Mouse (Mus musculus): ENCODE results near the gene Safb. TPM values are rescaled to one million over a fixed set of nuclear protein-coding genes. Genes with fewer than 3 reads are reported as not detected.

The Safb gene
- 161 and 183 TPM in 2 replicates for polyA plus RNA-seq (2016; fragmentation: Nextera tagmentation; extraction: Ambion mirVana)

GRCm38 (mm10) chr17:56584257-56585130 is at the start of gene Safb, which contains the start of gene Safb2:
Gene Safb (plus strand): TSS chr17:56584825.
Gene Safb2 (minus strand): TSS chr17:56584585.
- DNase-seq (ENCODE audit: low spot score): peak; percentile 99
- peaks cover 74% of the 10 kb centered on the region for H3K36me3 ChIP-seq
- H3K27me3 ChIP-seq (ENCODE audit: low read depth, poor library complexity, severe bottlenecking): no peaks in the 10 kb centered on the region
- peak within 1 kb of the TSS; percentile 94 for H3K4me3 ChIP-seq
- no peaks in the 10 kb centered on the region for H3K9me3 ChIP-seq (replicated peaks)
- H3K27ac ChIP-seq: peak within 1 kb of the TSS; percentile 96
- WGBS: under 1% methylated on average over 99 of the region's 101 CpGs
- H3K4me1 ChIP-seq: peaks cover 45% of the 10 kb centered on the region

- H3K9me3 ChIP-seq (replicated peaks): no peaks in the 10 kb centered on the region
- H3K36me3 ChIP-seq: no peaks in the 10 kb centered on the region
- H3K4me1 ChIP-seq: 0 out of 2 replicates have a peak, but pooled peaks cover 3% of the 10 kb centered on the region
- 0 out of 2 replicates have a peak, but pooled peaks cover 6% of the 10 kb centered on the region for H3K27me3 ChIP-seq (ENCODE audit: low read depth, poor library complexity, severe bottlenecking)
- no peak overlapping the region for H3K27ac ChIP-seq
- WGBS: 81% methylated on average over 14 of the region's 14 CpGs
- no peak overlapping the region for H3K4me3 ChIP-seq
- no peak for DNase-seq (ENCODE audit: low spot score)
These were observed 48.4 kb upstream of the Safb start for GRCm38 (mm10) chr17:56536192-56536591.

GRCm38 (mm10) chr17:56536874-56537273 is 47.8 kb upstream of the Safb start:
- H3K36me3 ChIP-seq: no peaks in the 10 kb centered on the region
- 0 out of 2 replicates have a peak, but pooled peaks cover 3% of the 10 kb centered on the region for H3K4me1 ChIP-seq
- H3K27me3 ChIP-seq (ENCODE audit: low read depth, poor library complexity, severe bottlenecking): 0 out of 2 replicates have a peak, but pooled peaks cover 6% of the 10 kb centered on the region
- no peak overlapping the region for H3K27ac ChIP-seq
- peak; percentile 19 for DNase-seq (ENCODE audit: low spot score)
- 82% methylated on average over 3 of the region's 3 CpGs for WGBS
- H3K4me3 ChIP-seq: no peak overlapping the region
- H3K9me3 ChIP-seq (replicated peaks): no peaks in the 10 kb centered on the region

DNA sequence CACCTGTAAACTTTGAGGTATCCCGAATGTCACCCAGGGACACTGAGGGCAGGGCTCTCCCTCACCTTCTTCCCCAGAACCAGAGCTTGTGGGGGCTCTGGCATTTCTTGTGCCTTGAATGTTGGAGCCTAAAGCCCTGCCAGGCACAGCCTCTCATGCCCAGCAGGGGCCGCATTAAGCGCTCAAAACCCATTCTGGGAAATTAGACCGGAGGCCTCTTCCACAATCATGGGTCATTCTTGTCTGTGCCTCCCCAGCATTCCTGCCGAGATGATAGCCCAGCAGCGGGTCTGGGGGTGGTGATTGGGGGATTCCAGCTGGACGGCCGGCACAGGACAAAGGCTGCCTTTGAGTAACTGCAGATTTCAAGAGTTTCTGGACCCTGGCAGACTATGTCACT is 46.7 kb upstream of the Safb start:
- 54% methylated on average over 8 of the region's 8 CpGs for WGBS
- no peak overlapping the region for H3K27ac ChIP-seq
- 0 out of 2 replicates have a peak, but pooled peaks cover 3% of the 10 kb centered on the region for H3K4me1 ChIP-seq
- no peaks in the 10 kb centered on the region for H3K36me3 ChIP-seq
- peak; percentile 28 for DNase-seq (ENCODE audit: low spot score)
- no peaks in the 10 kb centered on the region for H3K9me3 ChIP-seq (replicated peaks)
- 0 out of 2 replicates have a peak, but pooled peaks cover 6% of the 10 kb centered on the region for H3K27me3 ChIP-seq (ENCODE audit: low read depth, poor library complexity, severe bottlenecking)
- no peak overlapping the region for H3K4me3 ChIP-seq

- H3K4me3 ChIP-seq: no peak overlapping the region
- no peaks in the 10 kb centered on the region for H3K36me3 ChIP-seq
- H3K27me3 ChIP-seq (ENCODE audit: low read depth, poor library complexity, severe bottlenecking): 0 out of 2 replicates have a peak, but pooled peaks cover 6% of the 10 kb centered on the region
- no peak overlapping the region for H3K27ac ChIP-seq
- 31% methylated on average over 6 of the region's 6 CpGs for WGBS
- H3K4me1 ChIP-seq: 0 out of 2 replicates have a peak, but pooled peaks cover 3% of the 10 kb centered on the region
- no peaks in the 10 kb centered on the region for H3K9me3 ChIP-seq (replicated peaks)
- peak; percentile 27 for DNase-seq (ENCODE audit: low spot score)
These were observed 44.1 kb upstream of the Safb start for GRCm38 (mm10) chr17:56540562-56540975.

DNA sequence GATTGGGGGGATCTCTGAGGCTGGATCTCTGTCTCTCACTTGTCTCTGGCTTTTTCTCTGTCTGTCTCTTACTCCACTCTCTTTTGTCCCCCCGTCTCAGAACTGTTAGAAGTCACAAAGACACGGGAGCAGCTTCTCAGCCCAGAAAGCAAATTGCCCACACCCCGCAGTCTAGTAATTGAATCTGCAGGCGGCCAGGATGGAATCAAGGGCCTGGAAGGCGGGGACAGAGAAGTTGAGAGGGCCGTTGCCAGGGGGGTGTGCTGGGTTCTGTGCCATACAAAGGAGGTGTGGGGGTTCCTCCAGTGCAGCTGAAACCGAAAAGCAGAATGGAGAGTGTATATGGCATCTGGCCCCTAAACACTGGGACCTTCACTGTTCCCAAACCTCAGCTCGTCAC is 41.9 kb upstream of the Safb start:
- WGBS: 56% methylated on average over 8 of the region's 8 CpGs
- no peak overlapping the region for H3K27ac ChIP-seq
- peak; percentile 26 for DNase-seq (ENCODE audit: low spot score)
- no peak overlapping the region for H3K4me3 ChIP-seq
- 0 out of 2 replicates have a peak, but pooled peaks cover 6% of the 10 kb centered on the region for H3K27me3 ChIP-seq (ENCODE audit: low read depth, poor library complexity, severe bottlenecking)
- no peaks in the 10 kb centered on the region for H3K36me3 ChIP-seq
- no peaks in the 10 kb centered on the region for H3K9me3 ChIP-seq (replicated peaks)
- H3K4me1 ChIP-seq: 0 out of 2 replicates have a peak, but pooled peaks cover 6% of the 10 kb centered on the region

DNA sequence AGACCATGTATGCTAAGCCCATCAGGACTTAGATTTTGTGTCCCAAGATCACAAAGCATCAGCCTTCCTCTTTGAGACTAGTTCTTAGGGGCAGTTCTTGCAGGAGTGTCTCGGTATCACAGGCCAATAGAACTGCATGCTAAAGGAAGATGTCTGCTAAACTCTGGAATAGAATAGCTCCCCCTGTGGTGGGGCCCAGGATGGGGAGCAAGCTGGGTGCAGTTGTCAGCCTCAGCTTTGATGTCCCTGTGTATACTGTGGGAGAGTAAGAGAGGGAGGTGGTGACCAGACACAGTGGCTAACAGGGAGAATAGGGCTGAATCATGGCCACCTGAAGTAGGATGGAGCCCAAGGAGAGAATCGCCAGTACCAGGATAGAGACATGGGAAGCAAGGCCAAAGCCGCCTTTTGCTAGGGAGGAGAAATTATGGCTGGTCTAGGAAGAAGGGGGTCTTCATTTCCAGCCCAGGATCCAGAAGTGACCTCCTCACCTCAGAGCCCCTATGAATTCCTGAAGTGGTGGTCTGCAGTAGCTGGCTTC is 40.9 kb upstream of the Safb start:
- Histone ChIP-seq H3K4me1 (0 out of 2 replicates have a peak, but pooled peaks cover 7% of the 10 kb centered on the region), H3K27ac (no peak overlapping the region), H3K27me3 (ENCODE audit: low read depth, poor library complexity, severe bottlenecking) (no peaks in the 10 kb centered on the region), H3K36me3 (no peaks in the 10 kb centered on the region), H3K9me3 (replicated peaks) (no peaks in the 10 kb centered on the region), H3K4me3 (no peak overlapping the region)
- 82% methylated on average over 3 of the region's 3 CpGs for WGBS
- DNase-seq (ENCODE audit: low spot score): peak; percentile 23

DNA sequence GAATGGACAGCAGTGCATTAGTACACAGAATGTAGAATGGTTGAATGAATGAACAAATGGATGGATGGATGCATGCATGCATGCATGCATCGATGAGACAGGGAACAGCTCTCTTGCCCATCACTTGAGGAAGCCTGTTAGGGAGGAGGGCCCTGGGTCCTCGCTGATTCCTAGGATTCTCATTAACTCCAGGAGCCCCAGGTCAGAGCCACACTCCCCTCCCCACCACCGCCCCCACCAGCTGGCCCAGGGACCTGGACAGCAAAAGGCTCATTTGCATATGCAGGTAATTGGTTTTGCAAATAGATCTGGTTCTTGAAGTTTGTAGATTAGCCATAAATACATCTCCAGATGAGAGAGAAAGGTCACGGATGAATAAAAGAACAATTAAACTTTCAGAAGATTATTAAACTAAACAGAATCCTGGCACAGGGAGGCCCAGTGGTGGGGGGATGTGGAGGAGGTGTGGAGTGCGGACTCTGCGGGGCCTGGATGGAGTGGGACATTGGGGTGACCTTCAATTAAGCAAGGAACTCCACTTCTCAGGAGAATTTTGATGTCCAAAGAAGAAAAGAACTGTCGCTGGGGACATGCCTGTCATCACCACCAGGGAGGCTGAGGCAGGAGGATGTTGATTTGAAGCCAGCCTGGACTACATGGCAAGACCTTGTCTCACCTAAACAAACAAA is 39.8 kb upstream of the Safb start:
- Histone ChIP-seq H3K4me3 (no peak overlapping the region), H3K9me3 (replicated peaks) (no peaks in the 10 kb centered on the region), H3K27me3 (ENCODE audit: low read depth, poor library complexity, severe bottlenecking) (no peaks in the 10 kb centered on the region), H3K36me3 (no peaks in the 10 kb centered on the region), H3K4me1 (0 out of 2 replicates have a peak, but pooled peaks cover 8% of the 10 kb centered on the region), H3K27ac (no peak overlapping the region)
- 81% methylated on average over 7 of the region's 7 CpGs for WGBS
- peak; percentile 20 for DNase-seq (ENCODE audit: low spot score)

GRCm38 (mm10) chr17:56545945-56546344 is 38.7 kb upstream of the Safb start:
- WGBS: 67% methylated on average over 1 of the region's 1 CpGs
- 0 out of 2 replicates have a peak, but pooled peaks cover 8% of the 10 kb centered on the region for H3K4me1 ChIP-seq
- no peaks in the 10 kb centered on the region for H3K36me3 ChIP-seq
- H3K27ac ChIP-seq: no peak overlapping the region
- H3K4me3 ChIP-seq: no peak overlapping the region
- no peak for DNase-seq (ENCODE audit: low spot score)
- H3K27me3 ChIP-seq (ENCODE audit: low read depth, poor library complexity, severe bottlenecking): no peaks in the 10 kb centered on the region
- no peaks in the 10 kb centered on the region for H3K9me3 ChIP-seq (replicated peaks)

DNA sequence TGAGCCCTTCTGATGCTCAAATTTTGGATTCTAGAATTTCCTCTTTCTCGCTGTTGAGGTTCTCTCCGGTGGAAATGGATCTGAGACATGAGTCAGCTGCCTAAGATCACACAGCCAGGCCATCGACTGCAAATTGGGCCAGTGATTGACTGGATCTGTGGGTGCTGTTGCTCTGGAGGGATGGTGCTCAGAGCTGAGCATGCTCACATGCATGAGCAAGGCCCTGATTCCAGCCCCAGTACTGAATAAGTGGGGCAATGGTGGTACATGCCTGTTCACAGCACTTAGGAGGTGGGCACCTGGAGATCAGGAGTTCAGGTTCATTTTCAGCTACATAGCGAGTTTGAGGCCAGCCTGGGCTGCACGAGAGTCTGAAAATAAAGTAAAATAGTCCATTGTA is 38.0 kb upstream of the Safb start:
- DNase-seq (ENCODE audit: low spot score): peak; percentile 22
- Histone ChIP-seq H3K27ac (no peak overlapping the region), H3K4me3 (no peak overlapping the region), H3K9me3 (replicated peaks) (no peaks in the 10 kb centered on the region), H3K36me3 (no peaks in the 10 kb centered on the region), H3K27me3 (ENCODE audit: low read depth, poor library complexity, severe bottlenecking) (no peaks in the 10 kb centered on the region), H3K4me1 (0 out of 2 replicates have a peak, but pooled peaks cover 8% of the 10 kb centered on the region)
- WGBS: 88% methylated on average over 5 of the region's 5 CpGs

- Histone ChIP-seq H3K27me3 (ENCODE audit: low read depth, poor library complexity, severe bottlenecking) (no peaks in the 10 kb centered on the region), H3K36me3 (no peaks in the 10 kb centered on the region), H3K27ac (no peak overlapping the region), H3K9me3 (replicated peaks) (no peaks in the 10 kb centered on the region), H3K4me3 (no peak overlapping the region), H3K4me1 (0 out of 2 replicates have a peak, but pooled peaks cover 8% of the 10 kb centered on the region)
- 66% methylated on average over 17 of the region's 17 CpGs for WGBS
- peak; percentile 27 for DNase-seq (ENCODE audit: low spot score)
These were observed 37.3 kb upstream of the Safb start for GRCm38 (mm10) chr17:56547116-56547845.

All from limb, embryonic 10.5 days (tissue).